Mouse (Mus musculus) thymus, postnatal 10 days (tissue): ENCODE results near the gene Prcc.
A peak's percentile ranks its signal among the peaks of the same experiment; 100 is the strongest.
"Not testable (repeated sequence)": the region's sequence is repeated elsewhere in the genome, so short reads cannot be mapped to it uniquely, and the experiment has no call there.

Experiments
- DNase-seq, 2 experiments: peaks; one replicate each; pipeline ENCODE4 v3.0.0; 2021; ENCODE audit warnings: low spot score in 2 of 2

Gene Prcc

GRCm38 (mm10) chr3:87846186-87846585 is 39.2 kb downstream of the Prcc start:
- DNase-seq = peak; percentile 28 to 31

GRCm38 (mm10) chr3:87844981-87845380 is 40.4 kb downstream of the Prcc start:
- DNase-seq = no peak

GRCm38 (mm10) chr3:87840858-87841257 is 44.5 kb downstream of the Prcc start:
- DNase-seq = no peak

GRCm38 (mm10) chr3:87838622-87839021 is 46.8 kb downstream of the Prcc start:
- peak; percentile 49 to 86 for DNase-seq

GRCm38 (mm10) chr3:87833482-87833881 is 51.9 kb downstream of the Prcc start:
- peak in 1 of 2 experiments; percentile 54 for DNase-seq

- DNase-seq = no peak
Measured at GRCm38 (mm10) chr3:87832109-87832859, 53.1 kb downstream of the Prcc start.

GRCm38 (mm10) chr3:87829025-87829424 is 56.4 kb downstream of the Prcc start:
- DNase-seq = no peak

- DNase-seq = no peak
Measured at GRCm38 (mm10) chr3:87828435-87828834, 57.0 kb downstream of the Prcc start.

- not testable (repeated sequence) for DNase-seq
Measured at GRCm38 (mm10) chr3:87824206-87824605, 61.2 kb downstream of the Prcc start, which contains the start of gene Pear1. Pear1 (minus strand) TSS chr3:87824306.

- DNase-seq = no peak
Measured at GRCm38 (mm10) chr3:87818226-87818625, 67.2 kb downstream of the Prcc start.

- peak; percentile 43 to 77 for DNase-seq
Measured at GRCm38 (mm10) chr3:87816646-87817093, 68.7 kb downstream of the Prcc start.

GRCm38 (mm10) chr3:87816166-87816565 is 69.2 kb downstream of the Prcc start:
- DNase-seq = no peak

GRCm38 (mm10) chr3:87812873-87813272 is 72.5 kb downstream of the Prcc start:
- DNase-seq = no peak

- DNase-seq = no peak
Measured at GRCm38 (mm10) chr3:87812413-87812812, 73.0 kb downstream of the Prcc start.

- no peak for DNase-seq
Measured at GRCm38 (mm10) chr3:87811297-87811696, 74.1 kb downstream of the Prcc start.

- no peak for DNase-seq
Measured at GRCm38 (mm10) chr3:87809322-87809962, 76.0 kb downstream of the Prcc start.
